Mouse (Mus musculus): ENCODE results near the gene Hist1h1d.

DNA sequence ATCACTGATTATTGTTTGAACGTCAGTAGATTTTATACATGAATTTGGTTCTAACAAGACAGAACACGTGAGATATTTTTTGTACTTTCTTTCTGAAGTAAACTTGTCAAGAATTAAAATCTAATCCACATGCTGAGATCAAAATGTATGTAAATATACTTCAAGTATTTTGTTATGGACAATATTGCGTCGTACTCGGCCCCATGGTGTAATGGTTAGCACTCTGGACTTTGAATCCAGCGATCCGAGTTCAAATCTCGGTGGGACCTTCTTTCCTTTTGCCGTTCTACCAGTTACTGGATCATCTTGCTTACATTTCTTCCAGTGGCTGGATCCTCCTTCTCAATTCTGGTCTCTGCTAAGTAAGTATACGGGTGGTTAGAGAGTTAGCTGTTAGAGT is 33.6 kb upstream of the Hist1h1d start:
- TF ChIP-seq POLR2A (IDR thresholded peaks at IDR 0.05; ENCODE audit: control insufficient read depth, extremely low read depth, insufficient read depth, low read length, poor library complexity) (no peak), CTCF (IDR thresholded peaks at IDR 0.05; ENCODE audit: borderline replicate concordance, control insufficient read depth, extremely low read depth, insufficient read depth, low read length, poor library complexity) (no peak)

All from thymus, adult 2 months (tissue).